Mouse (Mus musculus) liver, adult 2 months (tissue): ENCODE data around the gene Stk32c.

Experiments used
- CTCF ChIP-seq: fragments of 200-500 bp; IDR thresholded peaks from 2 replicates; pipeline ENCODE4 v1.5.1; 2011; ENCODE audit warnings: low read depth, low read length, control low read depth
- POLR2A ChIP-seq: fragments of 200-500 bp; IDR thresholded peaks from 2 replicates; pipeline ENCODE4 v1.6.1; 2011; ENCODE audit warnings: low read length, control low read depth; ENCODE audit not compliant: insufficient read depth; ENCODE audit errors: extremely low read depth

DNA sequence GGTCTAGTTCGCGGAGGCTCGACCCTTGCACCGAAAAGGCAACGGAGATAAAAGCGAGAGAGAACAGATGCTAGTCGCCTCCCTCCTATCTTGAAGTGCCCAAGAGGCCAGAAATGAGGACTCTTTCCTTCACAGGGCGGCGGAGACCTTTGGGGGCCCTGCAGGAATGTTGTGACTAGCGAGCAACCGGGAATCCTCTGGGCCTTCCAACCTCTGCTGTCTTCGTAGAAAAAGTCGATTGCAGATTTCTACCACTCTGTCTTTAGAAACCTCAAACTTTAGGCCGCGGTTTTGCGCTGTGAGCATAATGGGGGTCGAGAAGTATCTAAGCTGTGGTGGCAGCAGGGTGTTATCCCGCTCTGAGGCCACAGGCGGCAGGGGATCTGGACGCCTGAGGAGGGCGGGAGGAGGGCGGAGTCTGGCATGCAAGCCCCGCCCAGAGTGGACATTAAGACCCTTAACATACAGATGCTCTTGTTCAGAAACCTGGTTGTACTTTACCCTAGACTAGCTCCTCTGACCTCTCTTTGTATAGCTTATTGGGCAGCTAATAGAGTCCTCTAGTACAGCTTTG is 24.4 kb downstream of the Stk32c start:
- TF ChIP-seq CTCF: no peak
- no peak for TF ChIP-seq POLR2A
